Mouse (Mus musculus): ENCODE measurements around the gene Msmo1. TPM values are rescaled to one million over a fixed set of nuclear protein-coding genes. Genes with fewer than 3 reads are reported as not detected.
A peak's percentile ranks its signal among the peaks of the same experiment; 100 is the strongest.

The Msmo1 gene
- total RNA-seq (2021), result 10 to 100 TPM; 83.5 to 87.8 TPM
- long read RNA-seq, experiment 1, transcript Msmo1-201 (6 exons, 2,044 nt), result major isoform, 85 of 99 reads
- long read RNA-seq, experiment 1, partial matches to known transcripts, result 5 of 99 reads
- long read RNA-seq, experiment 1, other reads (novel, unspliced or antisense), result 9 of 99 reads
- long read RNA-seq, experiment 2, transcript Msmo1-201 (6 exons, 2,044 nt), result major isoform, 75 of 80 reads
- long read RNA-seq, experiment 2, partial matches to known transcripts, result 2 of 80 reads
- long read RNA-seq, experiment 2, other reads (novel, unspliced or antisense), result 3 of 80 reads

DNA sequence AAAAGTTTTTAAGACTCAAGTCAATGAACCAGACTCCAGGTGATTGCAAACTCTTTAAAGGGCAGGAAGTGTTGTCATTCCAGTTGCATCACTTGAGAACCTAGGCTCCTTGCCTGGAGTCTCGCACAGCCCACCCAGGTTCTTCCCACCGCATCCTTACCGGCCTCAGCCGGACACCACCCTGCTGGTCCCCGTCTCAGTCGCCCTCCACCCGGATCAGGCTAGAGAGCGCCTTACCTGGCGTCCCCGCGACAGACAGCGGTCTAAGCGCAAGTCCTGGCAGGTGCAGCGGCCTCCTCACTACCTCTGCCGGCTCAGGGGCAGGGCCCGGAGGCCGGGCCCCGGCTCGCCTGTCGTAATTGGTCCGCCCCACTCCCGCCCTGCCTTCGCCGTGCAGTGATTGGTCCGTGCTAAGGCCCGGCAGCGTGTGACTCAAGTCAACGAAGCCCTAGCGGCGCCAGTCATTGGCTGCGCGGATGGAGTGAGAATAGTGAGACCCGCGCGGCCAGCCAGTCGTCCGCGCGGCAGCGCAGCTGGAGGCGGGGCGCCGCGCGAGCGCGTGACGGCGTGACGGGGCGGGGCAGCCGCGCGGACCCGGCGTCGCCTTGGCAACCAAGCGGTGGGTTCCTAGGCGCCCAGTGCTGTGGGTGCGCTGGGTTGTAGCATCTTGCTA is at the start of gene Msmo1:
Msmo1 (minus strand) TSS at position 522 of the 673 bp plus-strand sequence.
- peak; percentile 1; the same call in 1 of the 2 replicates for TF ChIP-seq CTCF (IDR thresholded peaks at IDR 0.05)
- Histone ChIP-seq H3K27ac (peak within 1 kb of the TSS; percentile 89), H3K4me3 (peak within 1 kb of the TSS; percentile 98)
- intact Hi-C loops (cut with DNase I), result loop anchor here (2.0 kb wide), 1 partner anchor 213 kb away; the partner anchor contains the start of gene Tmem192
- DNase-seq (ENCODE audit: extremely low spot score in 1 of 2, low spot score in 2 of 2), result peak; percentile 95 to 98

- H3K27ac ChIP-seq, result no peak overlapping the region
- intact Hi-C loops (cut with DNase I), result no loop called here
- no peak overlapping the region for H3K4me3 ChIP-seq
- TF ChIP-seq CTCF (IDR thresholded peaks at IDR 0.05), result no peak
- no peak for DNase-seq (ENCODE audit: extremely low spot score in 1 of 2, low spot score in 2 of 2)
These were observed 48.4 kb upstream of the Msmo1 start for GRCm38 (mm10) chr8:64781947-64782346.

- TF ChIP-seq CTCF (IDR thresholded peaks at IDR 0.05), result peak; percentile 33
- intact Hi-C loops (cut with DNase I), result loop anchor here (5.0 kb wide), 2 partner anchors 69 to 164 kb away; no protein-coding TSS in a partner anchor
- Histone ChIP-seq H3K4me3 (no peak overlapping the region), H3K27ac (no peak overlapping the region)
- DNase-seq (ENCODE audit: extremely low spot score in 1 of 2, low spot score in 2 of 2), result no peak
These were observed 44.3 kb upstream of the Msmo1 start for GRCm38 (mm10) chr8:64777925-64778324.

GRCm38 (mm10) chr8:64774136-64774535 is 40.5 kb upstream of the Msmo1 start:
- TF ChIP-seq CTCF (IDR thresholded peaks at IDR 0.05), result no peak
- DNase-seq (ENCODE audit: extremely low spot score in 1 of 2, low spot score in 2 of 2), result no peak
- intact Hi-C loops (cut with DNase I), result no loop called here
- H3K4me3 ChIP-seq, result no peak overlapping the region
- no peak overlapping the region for H3K27ac ChIP-seq

DNA sequence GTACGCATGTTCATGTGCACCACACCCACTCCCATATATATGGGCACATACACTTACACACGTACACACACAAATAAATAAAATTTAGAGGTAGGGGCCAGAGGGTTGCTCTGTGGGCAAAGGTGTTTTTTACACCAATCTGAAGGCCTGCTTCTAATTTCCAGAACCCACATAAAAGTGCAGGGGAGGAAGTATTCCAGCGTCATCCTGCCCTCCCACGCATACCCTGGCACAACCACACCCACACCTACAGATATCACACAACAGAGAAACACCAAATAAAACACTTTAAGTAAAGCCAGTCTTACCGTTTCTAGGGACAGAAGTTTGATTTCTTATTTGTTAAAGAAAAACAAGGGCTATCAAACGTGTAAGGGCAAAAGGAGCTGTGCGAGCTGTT is 37.2 kb upstream of the Msmo1 start:
- no peak overlapping the region for H3K4me3 ChIP-seq
- no peak overlapping the region; the same call in 1 of the 2 replicates for H3K27ac ChIP-seq
- no peak for TF ChIP-seq CTCF (IDR thresholded peaks at IDR 0.05)
- no peak for DNase-seq (ENCODE audit: extremely low spot score in 1 of 2, low spot score in 2 of 2)
- intact Hi-C loops (cut with DNase I), result no loop called here

DNA sequence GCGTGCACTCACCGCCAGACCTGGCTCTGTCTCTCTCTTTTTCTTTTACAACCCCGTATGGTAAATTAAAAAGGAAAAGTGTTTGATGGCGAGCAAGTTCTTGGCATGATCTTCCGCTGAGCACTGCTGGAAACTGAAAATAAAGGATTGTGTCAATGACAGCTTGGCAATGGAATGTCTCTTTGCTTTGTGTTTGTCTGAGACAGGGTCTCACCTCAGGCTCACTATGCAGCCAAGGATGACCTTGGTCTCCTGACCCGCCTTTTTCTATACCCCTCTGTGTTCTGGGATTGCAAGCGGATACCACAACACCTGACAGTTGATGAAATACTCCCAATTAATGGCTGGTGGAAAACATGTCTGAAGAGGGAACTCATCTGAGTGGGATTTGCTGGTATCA is 36.0 kb upstream of the Msmo1 start:
- Histone ChIP-seq H3K27ac (no peak overlapping the region), H3K4me3 (no peak overlapping the region)
- DNase-seq (ENCODE audit: extremely low spot score in 1 of 2, low spot score in 2 of 2), result no peak
- intact Hi-C loops (cut with DNase I), result no loop called here
- TF ChIP-seq CTCF (IDR thresholded peaks at IDR 0.05), result no peak

- intact Hi-C loops (cut with DNase I), result no loop called here
- H3K4me3 ChIP-seq, result no peak overlapping the region
- no peak for TF ChIP-seq CTCF (IDR thresholded peaks at IDR 0.05)
- no peak for DNase-seq (ENCODE audit: extremely low spot score in 1 of 2, low spot score in 2 of 2)
- no peak overlapping the region for H3K27ac ChIP-seq
These were observed 35.1 kb upstream of the Msmo1 start for GRCm38 (mm10) chr8:64768645-64769044.

DNA sequence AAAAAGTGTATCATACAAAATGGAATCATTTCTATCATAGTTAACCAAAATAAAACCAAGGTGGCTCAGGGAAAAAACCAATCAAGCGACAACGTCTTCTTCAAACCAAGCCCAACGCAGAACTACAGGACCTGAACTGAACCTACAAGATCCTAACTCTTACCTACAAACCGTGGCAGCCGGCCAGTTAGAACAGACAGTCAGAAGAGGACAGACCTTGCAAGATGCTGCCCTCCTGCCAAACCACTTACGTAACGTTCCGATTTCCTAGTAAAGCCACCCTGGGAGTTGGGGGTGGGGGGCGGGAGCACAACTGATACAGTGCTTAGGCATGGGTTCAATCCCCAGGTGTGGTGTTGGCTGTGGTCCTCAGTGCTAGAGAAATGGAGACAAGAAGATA is 33.5 kb upstream of the Msmo1 start:
- H3K27ac ChIP-seq, result no peak overlapping the region
- no peak overlapping the region for H3K4me3 ChIP-seq
- no peak for DNase-seq (ENCODE audit: extremely low spot score in 1 of 2, low spot score in 2 of 2)
- no peak for TF ChIP-seq CTCF (IDR thresholded peaks at IDR 0.05)
- intact Hi-C loops (cut with DNase I), result no loop called here

DNA sequence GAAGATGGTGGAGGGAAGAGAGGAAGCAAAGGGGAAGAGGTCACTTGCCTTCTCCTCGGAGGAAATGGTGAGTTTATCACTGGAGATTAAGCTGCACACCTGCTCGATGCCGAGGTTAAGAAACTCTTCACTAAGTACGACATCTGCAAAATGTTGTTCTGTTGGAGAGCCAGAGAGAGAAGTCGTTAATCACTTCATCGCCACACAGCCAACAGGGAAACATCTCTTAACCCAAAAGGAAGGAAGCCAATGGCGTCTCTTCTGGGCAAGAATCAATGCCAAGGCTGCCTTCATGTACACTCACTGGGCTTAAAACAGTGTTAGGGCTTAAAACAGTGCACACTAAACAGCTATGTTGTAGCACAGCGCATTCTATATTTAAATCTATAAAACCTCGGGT is 30.5 kb upstream of the Msmo1 start:
- Histone ChIP-seq H3K4me3 (no peak overlapping the region), H3K27ac (no peak overlapping the region)
- DNase-seq (ENCODE audit: extremely low spot score in 1 of 2, low spot score in 2 of 2), result no peak
- intact Hi-C loops (cut with DNase I), result no loop called here
- no peak for TF ChIP-seq CTCF (IDR thresholded peaks at IDR 0.05)

DNA sequence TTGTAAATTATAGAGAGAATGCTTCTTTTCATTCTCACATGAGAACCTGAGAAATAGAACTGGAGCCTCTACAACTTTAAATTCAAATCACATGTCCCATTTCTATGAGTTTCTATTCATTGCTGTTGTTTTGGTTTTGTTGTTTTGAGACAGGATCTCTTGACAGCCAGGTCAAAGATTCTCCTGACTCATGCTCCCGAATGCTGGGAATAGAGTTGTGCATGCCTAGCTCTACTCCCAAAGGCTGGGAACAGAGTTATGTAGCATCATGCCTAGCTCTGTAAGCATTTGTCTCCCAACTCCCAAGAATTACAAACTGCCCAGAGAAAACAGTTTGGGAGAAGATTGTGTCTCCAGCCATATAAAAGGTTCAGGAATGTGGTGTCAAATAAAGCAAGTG is 29.2 kb upstream of the Msmo1 start:
- no peak for TF ChIP-seq CTCF (IDR thresholded peaks at IDR 0.05)
- intact Hi-C loops (cut with DNase I), result no loop called here

DNA sequence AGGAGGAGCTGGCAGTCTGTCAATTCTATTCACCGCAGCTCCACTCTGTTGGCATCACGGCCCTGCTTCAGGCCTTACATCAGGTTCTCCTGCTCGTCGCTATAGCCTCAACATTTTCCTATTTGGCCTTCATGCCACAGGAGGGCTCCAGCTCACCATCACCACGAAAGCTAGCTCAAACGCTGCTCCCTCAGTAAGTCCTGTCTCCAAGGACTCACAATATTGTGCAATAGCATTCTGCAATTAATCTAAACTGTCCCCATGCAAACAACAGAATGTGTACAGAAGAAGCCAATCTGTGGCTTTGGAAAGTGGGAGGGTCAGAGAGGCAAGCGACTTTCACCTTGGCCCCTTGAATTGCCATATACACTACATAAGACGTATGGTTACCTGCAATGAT is 27.8 kb upstream of the Msmo1 start:
- Histone ChIP-seq H3K4me3 (no peak overlapping the region), H3K27ac (no peak overlapping the region)
- intact Hi-C loops (cut with DNase I), result loop anchor here (1.0 kb wide), 1 partner anchor 180 kb away; no protein-coding TSS in a partner anchor
- no peak for DNase-seq (ENCODE audit: extremely low spot score in 1 of 2, low spot score in 2 of 2)
- TF ChIP-seq CTCF (IDR thresholded peaks at IDR 0.05), result peak; percentile 49

More for the DNA sequence above, 29.2 kb upstream of the Msmo1 start:
- DNase-seq (ENCODE audit: extremely low spot score in 1 of 2, low spot score in 2 of 2), result no peak
- H3K4me3 ChIP-seq, result no peak overlapping the region
- H3K27ac ChIP-seq, result no peak overlapping the region

- intact Hi-C loops (cut with DNase I), result no loop called here
- DNase-seq (ENCODE audit: extremely low spot score in 1 of 2, low spot score in 2 of 2), result no peak
- Histone ChIP-seq H3K4me3 (no peak overlapping the region), H3K27ac (no peak overlapping the region)
- no peak; the same call in none of the 2 replicates for TF ChIP-seq CTCF (IDR thresholded peaks at IDR 0.05)
These were observed 24.4 kb upstream of the Msmo1 start for GRCm38 (mm10) chr8:64757956-64758355.

Measured in left cerebral cortex, adult 2 months (tissue).